Mouse (Mus musculus): Measurements from ENCODE around the gene Krtap5-1. TPM values are rescaled to one million over a fixed set of nuclear protein-coding genes. Genes with fewer than 3 reads are reported as not detected.
"Not testable (repeated sequence)": the region's sequence is repeated elsewhere in the genome, so short reads cannot be mapped to it uniquely, and the experiment has no call there.

Krtap5-1 gene
- polyA plus RNA-seq, 1 experiment from 2014 or later: not detected

- no peak overlapping the region for H3K4me2 ChIP-seq (ENCODE audit: low read length)
- H3K27me3 ChIP-seq (replicated peaks; ENCODE audit: control insufficient read depth, insufficient read depth, low read length): no peaks in the 10 kb centered on the region
- H3K9ac ChIP-seq (ENCODE audit: low read depth, low read length): no peak overlapping the region
- no peak overlapping the region for H3K27ac ChIP-seq (ENCODE audit: low read depth, low read length)
- H3K4me3 ChIP-seq (ENCODE audit: low read length): no peak overlapping the region
- H3K36me3 ChIP-seq (ENCODE audit: control insufficient read depth, insufficient read depth, low read length): no peaks in the 10 kb centered on the region
- peaks cover 11% of the 10 kb centered on the region for H3K4me1 ChIP-seq (ENCODE audit: control insufficient read depth, insufficient read depth, low read depth, low read length)
- ATAC-seq: peak; percentile 46
- WGBS: 31% methylated on average over 5 of the region's 5 CpGs
- no peaks in the 10 kb centered on the region for H3K9me3 ChIP-seq (ENCODE audit: control insufficient read depth, low read length)
Observed at GRCm38 (mm10) chr7:142314600-142315285, 17.8 kb upstream of the Krtap5-1 start.

DNA sequence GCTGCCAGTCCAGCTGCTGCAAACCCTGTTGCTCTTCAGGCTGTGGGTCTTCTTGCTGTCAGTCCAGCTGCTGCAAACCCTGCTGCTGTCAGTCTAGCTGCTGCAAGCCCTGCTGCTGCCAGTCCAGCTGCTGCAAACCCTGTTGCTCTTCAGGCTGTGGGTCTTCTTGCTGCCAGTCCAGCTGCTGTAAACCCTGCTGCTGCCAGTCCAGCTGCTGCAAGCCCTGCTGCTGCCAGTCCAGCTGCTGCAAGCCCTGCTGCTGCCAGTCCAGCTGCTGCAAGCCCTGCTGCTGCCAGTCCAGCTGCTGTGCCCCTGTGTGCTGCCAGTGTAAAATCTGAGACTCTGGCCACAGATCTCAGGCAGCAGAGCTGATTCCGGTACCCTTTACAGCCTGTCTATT lies 7.0 kb upstream of the Krtap5-1 start:
- not testable (repeated sequence) for H3K27ac ChIP-seq (ENCODE audit: low read depth, low read length); ATAC-seq; H3K36me3 ChIP-seq (ENCODE audit: control insufficient read depth, insufficient read depth, low read length); H3K9ac ChIP-seq (ENCODE audit: low read depth, low read length); H3K9me3 ChIP-seq (ENCODE audit: control insufficient read depth, low read length); H3K4me1 ChIP-seq (ENCODE audit: control insufficient read depth, insufficient read depth, low read depth, low read length); H3K27me3 ChIP-seq (replicated peaks; ENCODE audit: control insufficient read depth, insufficient read depth, low read length); H3K4me3 ChIP-seq (ENCODE audit: low read length); H3K4me2 ChIP-seq (ENCODE audit: low read length)
- 89% methylated on average over 1 of the region's 1 CpGs for WGBS

DNA sequence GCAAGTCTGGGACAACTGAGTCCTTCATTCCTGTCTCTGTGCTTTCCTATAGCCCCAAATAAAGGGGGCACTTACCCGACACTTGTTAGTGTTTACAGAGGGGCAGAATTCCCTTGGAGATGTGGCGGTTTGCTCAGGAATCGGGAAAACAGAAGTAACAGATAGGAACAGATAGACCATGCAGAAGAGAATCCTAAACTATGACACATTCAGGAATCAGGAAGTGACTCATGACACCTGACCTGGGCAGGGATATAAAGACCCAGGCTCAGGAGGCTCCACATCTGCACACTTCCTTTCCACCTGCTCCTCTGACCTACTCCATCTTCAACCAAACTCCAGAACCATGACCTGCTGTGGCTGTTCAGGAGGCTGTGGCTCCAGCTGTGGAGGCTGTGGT lies 6.3 kb upstream of the Krtap5-1 start, which contains the start of gene Krtap5-4:
Gene Krtap5-4 (plus strand): TSS at position 301 of the 400 bp plus-strand sequence.
- ATAC-seq: no peak
- Histone ChIP-seq H3K4me2 (ENCODE audit: low read length) (no peak within 1 kb of the TSS), H3K4me3 (ENCODE audit: low read length) (no peak within 1 kb of the TSS), H3K27ac (ENCODE audit: low read depth, low read length) (no peak within 1 kb of the TSS), H3K4me1 (ENCODE audit: control insufficient read depth, insufficient read depth, low read depth, low read length) (no peaks in the 10 kb centered on the region), H3K27me3 (replicated peaks; ENCODE audit: control insufficient read depth, insufficient read depth, low read length) (peaks cover 3% of the 10 kb centered on the region; the same call in 1 of the 2 replicates), H3K9me3 (ENCODE audit: control insufficient read depth, low read length) (no peaks in the 10 kb centered on the region), H3K36me3 (ENCODE audit: control insufficient read depth, insufficient read depth, low read length) (no peaks in the 10 kb centered on the region), H3K9ac (ENCODE audit: low read depth, low read length) (no peak within 1 kb of the TSS)
- WGBS: 71% methylated on average over 3 of the region's 3 CpGs

DNA sequence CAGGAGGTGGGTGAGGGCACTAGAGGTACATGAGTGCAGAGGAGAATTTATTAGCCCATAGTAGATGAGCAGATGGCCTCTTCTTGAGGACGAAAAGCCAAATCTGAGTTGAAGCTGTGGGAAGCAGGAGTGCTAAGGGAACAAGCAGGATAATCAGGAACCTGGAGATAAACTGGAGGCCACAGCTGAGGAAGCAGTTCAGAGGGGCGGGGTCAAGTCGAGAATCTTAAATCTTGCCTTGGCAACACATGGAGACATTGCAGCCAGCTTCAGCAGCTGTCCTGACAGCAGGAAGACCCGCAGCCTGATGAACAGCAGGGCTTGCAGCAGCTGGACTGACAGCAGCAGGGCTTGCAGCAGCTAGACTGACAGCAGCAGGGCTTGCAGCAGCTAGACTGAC lies 810 bp downstream of the Krtap5-1 start:
- not testable (repeated sequence) for H3K4me1 ChIP-seq (ENCODE audit: control insufficient read depth, insufficient read depth, low read depth, low read length); H3K27ac ChIP-seq (ENCODE audit: low read depth, low read length); H3K4me3 ChIP-seq (ENCODE audit: low read length); ATAC-seq; H3K9ac ChIP-seq (ENCODE audit: low read depth, low read length); H3K9me3 ChIP-seq (ENCODE audit: control insufficient read depth, low read length); H3K4me2 ChIP-seq (ENCODE audit: low read length); H3K36me3 ChIP-seq (ENCODE audit: control insufficient read depth, insufficient read depth, low read length); H3K27me3 ChIP-seq (replicated peaks; ENCODE audit: control insufficient read depth, insufficient read depth, low read length)
- 40% methylated on average over 4 of the region's 4 CpGs for WGBS

- Histone ChIP-seq H3K9ac (ENCODE audit: low read depth, low read length) (no peak overlapping the region), H3K9me3 (ENCODE audit: control insufficient read depth, low read length) (no peaks in the 10 kb centered on the region), H3K4me1 (ENCODE audit: control insufficient read depth, insufficient read depth, low read depth, low read length) (no peaks in the 10 kb centered on the region), H3K27ac (ENCODE audit: low read depth, low read length) (no peak overlapping the region), H3K4me3 (ENCODE audit: low read length) (no peak overlapping the region), H3K4me2 (ENCODE audit: low read length) (no peak overlapping the region), H3K27me3 (replicated peaks; ENCODE audit: control insufficient read depth, insufficient read depth, low read length) (peaks cover 2% of the 10 kb centered on the region; the same call in 1 of the 2 replicates), H3K36me3 (ENCODE audit: control insufficient read depth, insufficient read depth, low read length) (no peaks in the 10 kb centered on the region)
- ATAC-seq: no peak
Observed at GRCm38 (mm10) chr7:142295418-142295817, 1.5 kb downstream of the Krtap5-1 start.

DNA sequence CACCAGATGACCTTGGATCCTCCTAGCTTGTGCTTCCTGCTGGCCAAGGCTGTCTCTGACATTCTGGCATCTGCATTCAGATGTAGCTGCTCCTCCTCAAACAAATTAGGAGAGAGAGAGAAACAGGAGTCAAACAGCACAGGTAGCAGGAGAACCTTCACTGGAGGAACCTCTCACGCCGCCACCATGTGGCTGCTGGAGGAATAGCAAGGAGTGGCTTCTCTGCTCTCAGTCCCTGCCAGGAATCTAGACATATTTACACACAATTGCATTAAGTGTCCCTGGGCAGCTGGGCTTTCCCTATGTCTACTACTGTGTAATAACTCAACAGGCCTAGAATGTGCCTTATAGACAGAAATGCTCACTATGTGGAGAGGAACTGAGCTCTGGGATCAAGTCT lies 3.1 kb downstream of the Krtap5-1 start:
- not testable (repeated sequence) for H3K4me1 ChIP-seq (ENCODE audit: control insufficient read depth, insufficient read depth, low read depth, low read length); H3K9me3 ChIP-seq (ENCODE audit: control insufficient read depth, low read length); H3K4me2 ChIP-seq (ENCODE audit: low read length); H3K27me3 ChIP-seq (replicated peaks; ENCODE audit: control insufficient read depth, insufficient read depth, low read length); H3K27ac ChIP-seq (ENCODE audit: low read depth, low read length); H3K36me3 ChIP-seq (ENCODE audit: control insufficient read depth, insufficient read depth, low read length); H3K9ac ChIP-seq (ENCODE audit: low read depth, low read length); H3K4me3 ChIP-seq (ENCODE audit: low read length)
- WGBS: 0% methylated on average over 2 of the region's 2 CpGs
- 0 out of 2 replicates have a peak, but pooled peaks have one; percentile 45 for ATAC-seq

DNA sequence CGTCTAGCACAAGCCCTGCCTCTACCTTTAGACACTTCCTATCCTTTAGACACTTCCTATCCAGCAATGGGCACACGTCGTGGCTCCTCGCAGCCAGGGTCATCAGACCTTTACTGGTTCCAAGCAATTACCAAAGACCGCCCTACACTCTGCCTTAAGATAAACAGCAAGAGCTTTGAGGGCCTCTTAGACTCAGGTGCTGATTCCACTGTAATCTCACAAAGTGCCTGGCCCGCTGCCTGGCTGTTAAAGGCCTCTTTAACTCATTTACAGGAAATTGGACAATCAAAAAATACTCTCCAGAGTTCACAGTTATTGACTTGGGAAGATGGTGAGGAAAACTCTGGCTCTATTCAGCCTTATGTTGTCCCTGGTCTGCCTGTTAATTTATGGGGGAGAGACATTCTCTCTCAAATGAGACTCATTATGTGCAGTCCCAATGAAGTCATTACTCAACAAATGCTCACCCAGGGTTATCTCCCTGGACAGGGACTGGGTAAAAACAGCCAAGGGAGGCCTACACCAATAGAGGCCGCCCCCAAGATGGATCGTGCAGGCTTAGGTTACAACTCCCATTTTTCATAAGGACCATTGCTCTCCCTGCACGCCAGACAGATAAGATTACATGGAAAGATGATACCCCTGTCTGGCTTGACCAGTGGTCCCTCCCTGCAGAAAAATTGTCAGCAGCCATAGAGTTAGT lies 10.9 kb downstream of the Krtap5-1 start:
- ATAC-seq; H3K9ac ChIP-seq (ENCODE audit: low read depth, low read length); H3K9me3 ChIP-seq (ENCODE audit: control insufficient read depth, low read length); H3K27ac ChIP-seq (ENCODE audit: low read depth, low read length); H3K4me3 ChIP-seq (ENCODE audit: low read length); H3K4me2 ChIP-seq (ENCODE audit: low read length); H3K27me3 ChIP-seq (replicated peaks; ENCODE audit: control insufficient read depth, insufficient read depth, low read length); H3K36me3 ChIP-seq (ENCODE audit: control insufficient read depth, insufficient read depth, low read length): not testable (repeated sequence)
- H3K4me1 ChIP-seq (ENCODE audit: control insufficient read depth, insufficient read depth, low read depth, low read length): peaks cover 10% of the 10 kb centered on the region
- WGBS: 78% methylated on average over 9 of the region's 9 CpGs

GRCm38 (mm10) chr7:142285130-142285835 lies 11.6 kb downstream of the Krtap5-1 start:
- Histone ChIP-seq H3K4me3 (ENCODE audit: low read length) (peak overlapping the region; percentile 71), H3K9ac (ENCODE audit: low read depth, low read length) (peak overlapping the region; percentile 2), H3K4me2 (ENCODE audit: low read length) (peak overlapping the region; percentile 93), H3K27me3 (replicated peaks; ENCODE audit: control insufficient read depth, insufficient read depth, low read length) (no peaks in the 10 kb centered on the region), H3K27ac (ENCODE audit: low read depth, low read length) (peak overlapping the region; percentile 46), H3K4me1 (ENCODE audit: control insufficient read depth, insufficient read depth, low read depth, low read length) (peaks cover 10% of the 10 kb centered on the region), H3K36me3 (ENCODE audit: control insufficient read depth, insufficient read depth, low read length) (no peaks in the 10 kb centered on the region), H3K9me3 (ENCODE audit: control insufficient read depth, low read length) (no peaks in the 10 kb centered on the region)
- WGBS: 21% methylated on average over 23 of the region's 23 CpGs
- peak; percentile 82 for ATAC-seq

DNA sequence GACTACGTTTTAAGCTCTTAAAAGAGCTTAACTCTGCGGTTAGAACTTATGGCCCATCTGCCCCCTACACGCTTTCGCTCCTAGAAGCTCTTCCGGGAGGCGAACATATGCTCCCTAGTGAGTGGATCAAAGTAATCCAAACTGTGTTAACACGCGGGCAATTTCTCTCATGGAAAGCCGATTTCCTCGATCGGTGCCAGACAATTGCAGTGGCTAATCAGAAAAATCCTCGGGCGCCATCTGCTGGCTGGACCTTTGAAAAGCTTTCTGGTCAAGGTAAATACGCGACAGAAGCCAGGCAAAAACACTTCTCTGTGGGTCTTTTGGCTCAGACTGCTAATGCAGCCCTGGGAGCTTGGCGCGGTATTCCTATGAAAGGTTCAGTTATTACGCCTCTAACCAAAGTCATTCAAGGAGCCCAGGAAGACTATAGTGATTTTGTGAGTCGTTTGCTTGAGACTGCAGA lies 12.3 kb downstream of the Krtap5-1 start:
- Histone ChIP-seq H3K4me2 (ENCODE audit: low read length) (peak overlapping the region; percentile 93), H3K9me3 (ENCODE audit: control insufficient read depth, low read length) (no peaks in the 10 kb centered on the region), H3K4me1 (ENCODE audit: control insufficient read depth, insufficient read depth, low read depth, low read length) (peaks cover 10% of the 10 kb centered on the region), H3K4me3 (ENCODE audit: low read length) (peak overlapping the region; percentile 71), H3K27ac (ENCODE audit: low read depth, low read length) (peak overlapping the region; percentile 68), H3K27me3 (replicated peaks; ENCODE audit: control insufficient read depth, insufficient read depth, low read length) (no peaks in the 10 kb centered on the region), H3K36me3 (ENCODE audit: control insufficient read depth, insufficient read depth, low read length) (no peaks in the 10 kb centered on the region), H3K9ac (ENCODE audit: low read depth, low read length) (peak overlapping the region; percentile 62)
- under 1% methylated on average over 19 of the region's 19 CpGs for WGBS
- ATAC-seq: peak; percentile 82

All from hindbrain, embryonic 16.5 days (tissue).